Mouse (Mus musculus) T-cell, adult 2 months (primary cell): ENCODE measurements around the gene Map3k14.
"Not testable (repeated sequence)": the region's sequence is repeated elsewhere in the genome, so short reads cannot be mapped to it uniquely, and the experiment has no call there.

ENCODE experiments used
- DNase-seq: peaks from one replicate; pipeline ENCODE4 v3.0.0; 2022; ENCODE audit warnings: low spot score

Map3k14 gene

GRCm38 (mm10) chr11:103246081-103246730 lies 21.1 kb downstream of the Map3k14 start:
- no peak for DNase-seq

GRCm38 (mm10) chr11:103244856-103245255 lies 22.4 kb downstream of the Map3k14 start:
- DNase-seq, result no peak

GRCm38 (mm10) chr11:103240740-103241139 lies 26.5 kb downstream of the Map3k14 start:
- DNase-seq, result no peak

GRCm38 (mm10) chr11:103237757-103238156 lies 29.5 kb downstream of the Map3k14 start:
- peak; percentile 25 for DNase-seq

- no peak for DNase-seq
Observed at GRCm38 (mm10) chr11:103236903-103237302, 30.4 kb downstream of the Map3k14 start.

GRCm38 (mm10) chr11:103236431-103236830 lies 30.8 kb downstream of the Map3k14 start:
- no peak for DNase-seq

GRCm38 (mm10) chr11:103235702-103236101 lies 31.6 kb downstream of the Map3k14 start:
- no peak for DNase-seq

GRCm38 (mm10) chr11:103234447-103234846 lies 32.8 kb downstream of the Map3k14 start:
- no peak for DNase-seq

GRCm38 (mm10) chr11:103232966-103233365 lies 34.3 kb downstream of the Map3k14 start:
- DNase-seq, result peak; percentile 72

- no peak for DNase-seq
Observed at GRCm38 (mm10) chr11:103231367-103231766, 35.9 kb downstream of the Map3k14 start.

GRCm38 (mm10) chr11:103230626-103231025 lies 36.6 kb downstream of the Map3k14 start:
- no peak for DNase-seq

- DNase-seq, result no peak
Observed at GRCm38 (mm10) chr11:103229608-103230007, 37.7 kb downstream of the Map3k14 start.

- DNase-seq, result no peak
Observed at GRCm38 (mm10) chr11:103223951-103224456, 43.3 kb downstream of the Map3k14 start.

- no peak for DNase-seq
Observed at GRCm38 (mm10) chr11:103223444-103223843, 43.8 kb downstream of the Map3k14 start.

- not testable (repeated sequence) for DNase-seq
Observed at GRCm38 (mm10) chr11:103222718-103223117, 44.6 kb downstream of the Map3k14 start.

GRCm38 (mm10) chr11:103221437-103221836 lies 45.8 kb downstream of the Map3k14 start:
- DNase-seq, result no peak

GRCm38 (mm10) chr11:103219995-103220394 lies 47.3 kb downstream of the Map3k14 start:
- no peak for DNase-seq

- DNase-seq, result no peak
Observed at GRCm38 (mm10) chr11:103219259-103219658, 48.0 kb downstream of the Map3k14 start.

GRCm38 (mm10) chr11:103218517-103218901 lies 48.8 kb downstream of the Map3k14 start:
- no peak for DNase-seq

GRCm38 (mm10) chr11:103217790-103218516 lies 49.3 kb downstream of the Map3k14 start, which contains the start of gene Spata32:
Gene Spata32, minus strand, starts transcription at chr11:103218432.
- peak; percentile 87 for DNase-seq

- no peak for DNase-seq
Observed at GRCm38 (mm10) chr11:103215355-103215754, 51.9 kb downstream of the Map3k14 start.

GRCm38 (mm10) chr11:103213712-103214111 lies 53.6 kb downstream of the Map3k14 start:
- no peak for DNase-seq

GRCm38 (mm10) chr11:103210291-103210690 lies 57.0 kb downstream of the Map3k14 start:
- no peak for DNase-seq
